Mouse (Mus musculus): Measurements from ENCODE around the gene Ebf1.

Gene Ebf1

GRCm38 (mm10) chr11:44854496-44854895 lies 237.4 kb downstream of the Ebf1 start:
- no peak for DNase-seq

DNA sequence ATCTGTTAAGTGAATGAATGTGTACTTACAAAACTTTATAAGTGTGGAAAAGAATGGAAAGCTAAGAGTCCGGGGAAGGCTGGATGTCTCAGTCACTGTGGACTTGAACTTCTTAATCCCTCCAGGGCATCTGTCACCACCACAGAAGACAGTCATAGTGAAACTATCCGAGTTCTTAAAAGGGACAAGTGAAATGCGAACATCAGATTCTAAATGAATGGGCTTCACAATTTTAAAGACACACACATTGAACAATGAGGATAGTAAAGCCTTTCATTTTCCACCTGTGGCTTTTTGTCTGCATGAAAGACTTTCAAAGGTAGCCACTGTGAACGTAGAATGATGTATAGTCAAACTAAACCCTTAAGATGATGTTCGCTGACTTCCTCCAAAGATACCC lies 244.0 kb downstream of the Ebf1 start:
- DNase-seq = no peak

GRCm38 (mm10) chr11:44863910-44864309 lies 246.8 kb downstream of the Ebf1 start:
- no peak for DNase-seq

- DNase-seq = no peak
These were observed 249.5 kb downstream of the Ebf1 start for GRCm38 (mm10) chr11:44866476-44867149.

GRCm38 (mm10) chr11:44867433-44867832 lies 250.3 kb downstream of the Ebf1 start:
- DNase-seq = no peak

GRCm38 (mm10) chr11:44873876-44874275 lies 256.8 kb downstream of the Ebf1 start:
- DNase-seq = no peak

- no peak for DNase-seq
These were observed 258.1 kb downstream of the Ebf1 start for GRCm38 (mm10) chr11:44875171-44875570.

- DNase-seq = no peak
These were observed 264.1 kb downstream of the Ebf1 start for GRCm38 (mm10) chr11:44881056-44881683.

DNA sequence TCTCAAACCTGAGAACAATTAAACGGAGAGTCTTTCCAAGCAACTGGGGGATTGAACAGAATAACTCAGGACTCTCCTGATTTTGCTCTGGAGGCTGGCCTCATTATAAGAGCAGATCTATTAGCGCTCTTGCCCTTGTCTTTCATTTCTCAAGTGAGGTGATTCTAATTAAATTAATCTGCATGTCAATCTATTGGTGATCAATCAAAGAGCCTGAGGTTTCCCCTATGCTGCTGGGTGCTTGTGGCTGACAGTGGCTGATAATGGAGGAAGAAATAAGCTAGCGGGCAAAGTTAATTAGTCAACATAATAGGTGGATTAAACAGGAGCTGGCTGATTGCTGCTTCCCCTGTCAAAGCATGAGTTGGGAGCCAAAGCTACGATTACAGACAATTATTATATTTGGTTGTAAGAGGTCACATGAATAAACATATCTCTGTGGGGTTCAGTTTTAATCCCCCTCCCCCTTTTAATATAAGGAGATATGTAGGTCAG lies 265.4 kb downstream of the Ebf1 start:
- no peak for DNase-seq

GRCm38 (mm10) chr11:44884337-44884736 lies 267.2 kb downstream of the Ebf1 start:
- DNase-seq = no peak

DNA sequence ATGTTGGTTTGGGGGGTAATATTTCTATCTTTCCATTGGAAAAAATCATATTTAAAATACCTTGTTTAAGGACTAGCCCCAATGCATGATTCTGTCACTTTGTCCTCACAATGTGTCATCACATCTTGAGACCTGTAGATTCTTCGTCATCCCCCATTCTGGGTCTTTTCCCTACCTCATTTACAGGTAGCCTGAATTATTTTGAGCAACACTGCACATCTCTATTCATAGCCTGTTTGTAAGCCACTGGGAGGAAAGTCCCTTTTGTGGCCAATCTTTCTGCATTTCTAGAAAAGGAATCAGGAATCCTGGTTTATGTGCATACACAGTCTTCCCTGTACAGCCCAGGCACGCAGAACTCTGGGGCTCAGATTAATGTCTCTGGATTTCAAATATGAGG lies 269.8 kb downstream of the Ebf1 start:
- no peak for DNase-seq

GRCm38 (mm10) chr11:44887691-44888090 lies 270.6 kb downstream of the Ebf1 start:
- DNase-seq = no peak

- DNase-seq = no peak
These were observed 271.3 kb downstream of the Ebf1 start for GRCm38 (mm10) chr11:44888390-44888789.

GRCm38 (mm10) chr11:44892814-44893521 lies 275.9 kb downstream of the Ebf1 start:
- peak; percentile 49 for DNase-seq

- no peak for DNase-seq
These were observed 276.9 kb downstream of the Ebf1 start for GRCm38 (mm10) chr11:44893986-44894385.

- no peak for DNase-seq
These were observed 277.7 kb downstream of the Ebf1 start for GRCm38 (mm10) chr11:44894798-44895197.

GRCm38 (mm10) chr11:44895893-44896292 lies 278.8 kb downstream of the Ebf1 start:
- DNase-seq = no peak

DNA sequence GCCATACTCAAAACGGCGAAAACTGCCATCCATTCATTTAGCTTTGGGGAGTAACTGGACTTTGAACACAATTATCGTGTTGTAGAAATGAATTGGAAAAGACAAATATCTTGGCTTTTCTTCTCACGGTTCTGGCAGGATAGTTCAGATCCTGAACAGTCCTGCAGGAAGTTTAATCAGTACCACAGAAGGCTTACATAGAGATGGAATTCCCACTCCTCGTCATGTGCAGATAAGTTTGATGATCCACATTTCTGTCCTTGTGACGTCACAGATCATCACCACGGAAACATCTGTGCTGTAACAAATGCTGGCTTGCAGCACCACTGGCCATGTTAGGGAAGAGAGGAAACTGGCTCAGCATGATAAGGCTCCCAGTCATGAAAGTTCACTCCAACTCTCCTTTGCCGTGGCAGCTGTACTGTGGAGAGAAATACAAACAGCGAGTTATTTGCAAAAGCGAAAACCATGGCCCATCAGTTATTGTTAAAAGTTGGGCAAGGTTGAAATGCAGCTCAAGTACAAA lies 280.1 kb downstream of the Ebf1 start:
- no peak for DNase-seq

DNA sequence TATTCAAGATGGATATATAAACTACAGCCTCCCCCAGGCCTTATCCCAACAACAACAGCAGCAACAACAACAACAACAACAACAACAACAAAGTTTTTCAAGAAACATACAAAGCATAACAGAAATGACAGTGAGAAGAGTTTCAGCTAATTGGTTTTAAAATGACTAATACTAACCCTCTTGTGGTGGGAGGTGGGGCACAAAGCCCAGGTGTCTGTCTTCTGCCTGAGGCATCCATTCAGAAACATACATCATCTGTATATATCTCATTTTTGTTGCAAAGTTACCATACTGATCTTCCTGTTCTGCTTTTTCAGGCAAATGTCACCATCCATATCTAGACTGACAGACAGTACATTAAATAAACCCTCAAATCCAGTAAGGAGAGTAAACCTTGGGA lies 282.4 kb downstream of the Ebf1 start:
- no peak for DNase-seq

GRCm38 (mm10) chr11:44899965-44900364 lies 282.8 kb downstream of the Ebf1 start:
- no peak for DNase-seq

DNA sequence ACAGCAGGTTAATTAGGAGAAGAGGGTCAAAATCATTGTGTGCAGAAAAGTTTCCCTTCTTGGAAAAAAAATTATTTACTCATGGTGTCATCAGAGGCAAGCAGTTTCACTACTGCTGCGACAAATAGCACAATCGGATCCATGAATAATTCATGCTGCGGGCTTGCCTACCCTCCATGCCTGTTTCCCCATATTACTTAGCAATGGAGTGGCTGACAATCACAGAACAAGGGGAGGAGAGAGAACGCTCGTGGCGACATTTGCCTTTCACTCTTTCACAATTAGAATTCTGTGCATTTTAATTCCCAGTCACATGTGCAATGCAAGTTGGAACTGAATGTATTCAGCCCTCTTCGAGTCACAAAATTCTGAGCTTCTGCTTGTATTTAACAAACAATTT lies 283.4 kb downstream of the Ebf1 start:
- DNase-seq = peak; percentile 49

- no peak for DNase-seq
These were observed 284.6 kb downstream of the Ebf1 start for GRCm38 (mm10) chr11:44901715-44902114.

GRCm38 (mm10) chr11:44902165-44902564 lies 285.0 kb downstream of the Ebf1 start:
- DNase-seq = no peak

- no peak for DNase-seq
These were observed 287.0 kb downstream of the Ebf1 start for GRCm38 (mm10) chr11:44904121-44904520.

All from embryo, embryonic 11 days (tissue).